Mouse (Mus musculus) bone marrow, adult 2 months (tissue): ENCODE measurements around the gene Ppm1n. TPM values are rescaled to one million over a fixed set of nuclear protein-coding genes. Genes with fewer than 3 reads are reported as not detected.

Experiments
- H3K27ac ChIP-seq: fragments of 200-500 bp; 2 replicates; pipeline ENCODE4 v1.5.1; 2012; ENCODE audit warnings: low read depth, mild to moderate bottlenecking, control low read depth, inconsistent platforms, low read length; ENCODE audit not compliant: control insufficient read depth, poor library complexity, insufficient read depth
- H3K4me1 ChIP-seq: fragments of 200-500 bp; 2 replicates; pipeline ENCODE4 v1.6.1; 2011; ENCODE audit warnings: low read length; ENCODE audit not compliant: control insufficient read depth, insufficient read depth
- H3K4me3 ChIP-seq: fragments of 200-500 bp; replicated peaks from 2 replicates; pipeline ENCODE3; 2011; ENCODE audit warnings: mild to moderate bottlenecking, low read depth, low read length, control low read depth; ENCODE audit not compliant: control insufficient read depth
- CTCF ChIP-seq: fragments of 200-500 bp; IDR thresholded peaks from 2 replicates; pipeline ENCODE4 v1.5.1; 2011; ENCODE audit warnings: low read length, control low read depth; ENCODE audit not compliant: control insufficient read depth, insufficient read depth
- POLR2A ChIP-seq: fragments of 200-500 bp; IDR thresholded peaks from 2 replicates; pipeline ENCODE4 v1.6.1; 2011; ENCODE audit warnings: low read depth, mild to moderate bottlenecking, control low read depth, low read length, borderline replicate concordance; ENCODE audit not compliant: control insufficient read depth
- WGBS: fragments of 180-500 bp; shearing (Covaris S2); methylation state at CpG from one replicate; pipeline ENCODE4 v1.1.7; 2018; 5-methylcytosine and 5-hydroxymethylcytosine counted together
- polyA plus RNA-seq: library from polyadenylated mRNA; stranded (reverse); fragments of >200 nt; gene quantifications from 2 replicates; pipeline ENCODE4 v1.2.4, GENCODE M21; 2011; ENCODE audit warnings: low replicate concordance; ENCODE audit not compliant: missing spikeins, insufficient read depth, insufficient read length

Gene Ppm1n
- polyA plus RNA-seq, 1 experiment, result not detected

- TF ChIP-seq POLR2A (no peak), CTCF (no peak)
- peaks cover 1% of the 10 kb centered on the region; the same call in 1 of the 2 replicates for H3K4me1 ChIP-seq
- WGBS, result 17% methylated on average over 11 of the region's 11 CpGs
- H3K4me3 ChIP-seq, result peak overlapping the region; percentile 36
- peak overlapping the region; percentile 25 for H3K27ac ChIP-seq
Measured at GRCm38 (mm10) chr7:19257390-19258022, 22.4 kb downstream of the Ppm1n start.

DNA sequence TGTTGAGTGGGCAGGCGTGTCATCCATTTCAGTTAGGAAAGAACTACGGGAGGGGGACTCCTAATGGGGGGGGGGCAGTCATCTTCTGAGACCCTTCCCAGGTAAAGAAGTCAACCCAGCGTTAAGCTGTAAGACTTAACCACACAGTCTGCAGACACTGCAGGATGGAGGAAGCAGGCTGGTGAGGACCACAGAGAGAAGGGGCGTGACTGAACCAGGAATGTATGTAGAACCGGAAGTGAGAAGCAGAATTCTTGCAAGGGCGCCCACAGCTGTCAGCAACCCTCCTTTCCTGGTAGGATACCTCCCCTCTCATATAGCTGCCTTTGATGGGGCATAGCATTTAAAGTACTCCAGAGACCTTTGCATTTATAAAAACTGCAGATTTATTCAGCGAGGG lies 23.3 kb downstream of the Ppm1n start:
- Histone ChIP-seq H3K27ac (no peak overlapping the region), H3K4me3 (no peak overlapping the region), H3K4me1 (peaks cover 1% of the 10 kb centered on the region; the same call in 1 of the 2 replicates)
- WGBS, result 23% methylated on average over 7 of the region's 7 CpGs
- TF ChIP-seq POLR2A (no peak), CTCF (no peak)

- TF ChIP-seq POLR2A, result no peak
- TF ChIP-seq CTCF, result no peak
- no peak overlapping the region for H3K27ac ChIP-seq
- H3K4me1 ChIP-seq, result peaks cover 1% of the 10 kb centered on the region; the same call in 1 of the 2 replicates
- no peak overlapping the region for H3K4me3 ChIP-seq
- WGBS, result 90% methylated on average over 17 of the region's 17 CpGs
Measured at GRCm38 (mm10) chr7:19255395-19255794, 24.5 kb downstream of the Ppm1n start.

GRCm38 (mm10) chr7:19253437-19253836 lies 26.4 kb downstream of the Ppm1n start:
- WGBS, result 75% methylated on average over 5 of the region's 5 CpGs
- Histone ChIP-seq H3K4me1 (peaks cover 1% of the 10 kb centered on the region; the same call in 1 of the 2 replicates), H3K27ac (0 out of 2 replicates have a peak overlapping the region, but pooled peaks have one; percentile 7), H3K4me3 (no peak overlapping the region)
- no peak for TF ChIP-seq CTCF
- no peak for TF ChIP-seq POLR2A

- Histone ChIP-seq H3K27ac (no peak overlapping the region), H3K4me1 (peaks cover 1% of the 10 kb centered on the region; the same call in 1 of the 2 replicates), H3K4me3 (no peak overlapping the region)
- 69% methylated on average over 4 of the region's 4 CpGs for WGBS
- TF ChIP-seq CTCF (no peak), POLR2A (no peak)
Measured at GRCm38 (mm10) chr7:19252078-19252477, 27.8 kb downstream of the Ppm1n start.

- TF ChIP-seq POLR2A (no peak), CTCF (no peak)
- no peaks in the 10 kb centered on the region for H3K4me1 ChIP-seq
- H3K4me3 ChIP-seq, result no peak overlapping the region
- H3K27ac ChIP-seq, result no peak overlapping the region
- WGBS, result 44% methylated on average over 2 of the region's 2 CpGs
Measured at GRCm38 (mm10) chr7:19247511-19247910, 32.4 kb downstream of the Ppm1n start.

GRCm38 (mm10) chr7:19246855-19247254 lies 33.0 kb downstream of the Ppm1n start:
- Histone ChIP-seq H3K4me1 (no peaks in the 10 kb centered on the region), H3K27ac (no peak overlapping the region), H3K4me3 (no peak overlapping the region)
- WGBS, result 79% methylated on average over 1 of the region's 1 CpGs
- TF ChIP-seq POLR2A, result no peak
- TF ChIP-seq CTCF, result no peak

- Histone ChIP-seq H3K4me3 (no peak overlapping the region), H3K27ac (no peak overlapping the region; the same call in 1 of the 2 replicates), H3K4me1 (no peaks in the 10 kb centered on the region)
- TF ChIP-seq CTCF, result no peak
- TF ChIP-seq POLR2A, result no peak
- 58% methylated on average over 3 of the region's 3 CpGs for WGBS
Measured at GRCm38 (mm10) chr7:19245083-19245482, 34.8 kb downstream of the Ppm1n start.

DNA sequence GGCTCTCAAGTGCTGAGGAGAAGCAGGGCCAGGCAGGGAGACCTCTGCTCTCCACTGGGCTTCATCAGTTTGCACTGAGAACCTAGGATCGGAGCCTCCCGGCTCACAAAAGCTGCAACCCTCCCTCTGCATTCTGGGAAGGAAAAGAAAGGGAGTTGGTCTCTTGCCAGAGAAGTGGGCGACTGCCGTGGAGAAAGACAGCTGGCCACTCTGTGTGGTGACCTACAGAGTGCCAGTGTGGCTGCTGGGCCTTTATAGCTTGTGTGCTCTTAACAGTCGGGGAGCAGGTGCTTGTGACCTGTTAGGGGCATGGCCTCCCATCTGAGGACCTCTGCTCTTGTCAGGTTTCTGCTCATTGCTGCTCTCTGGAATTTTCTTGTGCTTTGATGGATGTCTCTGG lies 36.0 kb downstream of the Ppm1n start:
- WGBS, result 79% methylated on average over 5 of the region's 5 CpGs

More for the DNA sequence above, 36.0 kb downstream of the Ppm1n start:
- Histone ChIP-seq H3K4me3 (no peak overlapping the region), H3K4me1 (no peaks in the 10 kb centered on the region), H3K27ac (no peak overlapping the region)
- no peak for TF ChIP-seq CTCF
- TF ChIP-seq POLR2A, result no peak
